Mouse (Mus musculus) spleen, postnatal 10 days (tissue): Measurements from ENCODE around the gene Timm22.

Experiments used
- DNase-seq, 2 experiments: peaks; one replicate each; pipeline ENCODE4 v3.0.0; 2021 to 2022; ENCODE audit warnings: low spot score in 2 of 2

Gene Timm22

DNA sequence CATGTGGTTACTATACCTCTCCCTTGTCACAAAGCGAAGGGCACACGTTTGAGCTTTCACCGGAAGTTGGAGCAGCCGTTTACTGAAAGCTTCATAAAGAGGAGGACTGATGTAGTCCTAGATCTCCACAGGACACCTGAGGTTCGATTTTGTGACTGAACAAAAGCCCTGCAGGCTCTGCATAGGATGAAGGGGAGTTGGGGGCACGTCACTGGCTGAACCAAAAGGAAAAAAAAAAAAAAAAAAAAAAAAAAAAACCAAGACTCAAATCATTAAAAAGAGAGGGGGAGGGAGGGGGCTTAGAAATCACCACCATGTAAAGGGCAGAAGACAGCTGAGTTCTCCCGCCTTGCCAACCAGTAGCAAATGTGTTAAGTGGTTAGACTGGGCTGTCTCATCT, 18.0 kb upstream of the Timm22 start:
- DNase-seq: no peak

DNA sequence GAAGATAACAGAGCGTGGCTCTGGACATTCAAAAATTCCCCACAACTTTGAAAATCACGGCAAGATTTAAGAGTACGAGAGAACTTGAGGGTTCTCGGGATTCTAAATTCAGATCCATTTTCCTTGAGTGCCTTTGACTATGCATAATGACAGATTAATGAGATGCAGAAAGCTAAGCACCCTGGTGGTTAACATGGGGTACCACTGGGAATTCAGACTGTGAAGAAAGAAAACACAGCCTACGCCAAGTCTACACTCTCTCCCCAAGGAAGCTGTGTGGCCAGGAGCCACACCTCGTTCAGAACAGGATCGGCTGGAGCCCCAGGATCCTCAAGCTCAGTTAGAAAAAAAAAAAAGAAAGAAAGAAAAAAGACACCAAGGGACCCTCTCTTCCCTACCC, 14.2 kb upstream of the Timm22 start:
- DNase-seq: no peak

- DNase-seq: no peak
These were observed 13.8 kb upstream of the Timm22 start for GRCm38 (mm10) chr11:76392996-76393395.

- DNase-seq: peak in 1 of 2 experiments; percentile 30
These were observed 9.0 kb upstream of the Timm22 start for GRCm38 (mm10) chr11:76397650-76398311.

DNA sequence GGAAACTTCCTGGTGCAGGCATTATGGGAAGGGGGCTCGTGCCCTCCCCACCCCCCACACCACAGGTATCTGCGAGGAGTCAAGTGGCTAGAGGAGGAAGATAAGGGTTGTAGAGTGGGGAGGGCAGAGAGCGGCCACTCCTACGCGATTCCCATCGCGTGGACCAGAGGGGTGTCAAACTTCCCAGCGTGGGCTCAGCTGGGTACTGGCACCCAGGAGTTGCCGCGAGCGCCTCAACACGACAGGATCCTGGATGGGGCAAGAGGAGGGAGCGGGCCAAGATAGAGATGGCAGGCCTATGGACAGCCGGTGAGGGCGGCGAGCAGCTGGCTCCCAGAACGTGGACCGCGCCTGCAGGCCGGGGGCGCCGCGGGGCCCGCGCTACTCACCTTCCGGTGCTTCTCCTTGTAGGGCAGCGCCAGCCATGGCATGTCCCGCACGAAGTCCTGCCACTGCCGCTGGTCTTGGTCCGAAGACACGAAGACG, 8.4 kb upstream of the Timm22 start:
- DNase-seq: no peak

GRCm38 (mm10) chr11:76398798-76399586, 7.8 kb upstream of the Timm22 start, which contains the start of gene Nxn:
Nxn (minus strand) TSS chr11:76399140.
- peak; percentile 90 to 95 for DNase-seq

GRCm38 (mm10) chr11:76399587-76400330, 7.0 kb upstream of the Timm22 start:
- peak; percentile 18 to 47 for DNase-seq

- DNase-seq: no peak
These were observed 5.4 kb upstream of the Timm22 start for GRCm38 (mm10) chr11:76401398-76401797.

DNA sequence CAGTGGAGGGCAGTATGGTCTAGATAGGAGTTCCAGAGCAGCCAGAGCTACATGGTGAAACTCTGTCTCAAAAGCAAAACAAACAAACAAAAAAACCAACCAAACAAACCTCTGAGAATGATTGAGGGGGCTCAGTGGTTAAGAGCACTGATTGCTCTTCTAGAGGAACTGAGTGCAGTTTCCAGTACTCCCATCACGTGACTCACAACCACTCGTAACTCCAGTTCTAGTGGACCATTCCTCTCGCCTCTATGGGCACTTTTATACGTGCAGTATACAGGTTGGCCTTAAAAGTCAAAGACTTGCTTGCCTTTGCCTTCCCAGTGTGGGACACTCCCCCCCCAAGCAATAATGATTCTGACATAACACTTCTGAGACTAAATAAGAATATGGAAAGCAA, 1.6 kb upstream of the Timm22 start:
- no peak for DNase-seq

DNA sequence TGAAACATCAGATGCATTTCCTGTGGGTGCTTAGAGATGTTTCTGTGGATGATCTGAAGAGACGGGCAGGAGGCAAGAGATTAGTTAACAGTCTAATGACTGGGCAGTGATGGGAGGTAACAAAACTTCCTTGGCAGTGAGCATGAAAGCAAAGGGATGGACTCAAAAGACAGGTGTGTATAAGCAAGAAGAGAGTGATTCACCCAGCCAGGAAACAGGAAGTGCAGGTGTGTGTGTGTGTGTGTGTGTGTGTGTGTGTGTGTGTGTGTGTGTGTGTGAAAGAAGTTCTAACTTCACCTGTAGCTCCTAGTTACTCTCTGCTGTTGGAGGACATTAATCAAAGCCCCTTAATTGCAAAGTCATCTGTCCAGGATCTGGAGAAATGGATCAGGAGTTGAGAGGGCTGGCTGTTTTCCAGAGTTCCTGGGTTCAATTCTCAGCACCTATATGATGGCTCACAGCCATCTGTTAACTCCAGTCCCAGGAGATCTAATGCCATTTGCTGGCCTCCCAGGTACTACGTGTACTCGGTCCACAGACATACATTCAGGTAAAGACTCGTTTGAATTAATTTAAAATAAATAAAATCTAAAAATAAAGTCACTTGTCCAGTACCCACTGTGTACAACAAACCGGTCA, 1.0 kb upstream of the Timm22 start:
- peak in 1 of 2 experiments; percentile 25 for DNase-seq

- peak; percentile 55 to 82 for DNase-seq
These were observed 4.1 kb downstream of the Timm22 start for GRCm38 (mm10) chr11:76410826-76411225.

DNA sequence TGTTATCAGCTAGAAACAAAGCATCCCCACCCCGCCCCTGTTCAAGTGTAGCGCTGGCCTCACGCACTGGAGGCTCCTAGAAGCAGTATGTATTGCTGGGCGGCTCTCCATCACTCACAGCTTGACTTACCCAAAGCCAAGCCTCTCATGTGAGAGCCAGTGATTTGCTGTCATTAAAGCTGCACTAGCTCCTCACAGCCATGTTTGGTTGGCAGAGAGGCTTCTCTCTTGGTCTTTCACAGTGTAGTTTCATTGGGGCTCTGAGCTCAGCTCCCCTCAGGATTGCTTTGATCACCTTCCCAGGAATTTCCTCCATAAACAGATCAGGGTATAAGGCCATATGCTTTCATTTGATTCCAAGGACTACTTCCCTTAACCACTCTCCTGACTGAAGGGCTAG, 6.5 kb downstream of the Timm22 start:
- no peak for DNase-seq

- DNase-seq: no peak
These were observed 8.2 kb downstream of the Timm22 start for GRCm38 (mm10) chr11:76415001-76415400.

- DNase-seq: no peak
These were observed 9.2 kb downstream of the Timm22 start for GRCm38 (mm10) chr11:76415985-76416384.

GRCm38 (mm10) chr11:76418423-76418822, 11.7 kb downstream of the Timm22 start:
- DNase-seq: no peak

GRCm38 (mm10) chr11:76419179-76419578, 12.4 kb downstream of the Timm22 start:
- peak in 1 of 2 experiments; percentile 47 for DNase-seq

DNA sequence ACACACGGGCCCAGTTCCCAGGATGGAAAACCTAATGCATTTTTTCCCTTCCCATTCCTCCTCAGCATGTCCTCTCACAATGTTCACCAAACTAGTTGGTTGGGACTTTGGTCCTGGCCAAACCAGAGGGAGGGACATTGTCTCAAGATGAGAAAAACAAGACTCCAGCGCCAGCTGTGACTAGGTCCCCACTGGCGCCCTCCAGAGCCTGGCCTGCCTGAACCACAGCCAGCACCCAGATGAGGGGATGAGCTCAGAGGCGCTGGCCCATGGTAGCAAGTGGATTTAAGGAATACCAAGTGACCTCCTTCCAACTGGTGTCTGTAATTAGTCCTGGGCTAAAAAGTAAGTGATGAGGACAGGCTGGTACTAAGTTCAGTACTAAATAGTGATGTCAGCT, 14.1 kb downstream of the Timm22 start:
- DNase-seq: no peak

DNA sequence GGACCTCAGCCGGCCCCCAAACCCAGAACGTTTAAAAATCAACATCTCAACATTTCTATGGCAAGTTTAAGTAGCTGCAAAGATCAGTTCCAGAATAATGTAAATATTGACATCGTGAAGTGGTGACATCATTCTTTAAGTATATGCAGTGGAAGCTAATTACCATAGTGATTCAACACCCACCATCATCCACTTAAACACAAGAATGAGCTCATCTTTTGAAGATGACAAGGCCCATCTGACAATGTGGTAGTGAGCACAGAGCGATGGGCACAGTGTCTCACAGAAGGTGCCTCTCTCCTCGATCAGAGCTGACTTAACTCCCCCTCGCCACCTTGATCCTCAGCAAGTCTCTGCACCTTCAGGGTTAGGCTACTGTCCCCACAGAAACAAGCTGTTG, 19.0 kb downstream of the Timm22 start:
- no peak for DNase-seq

- DNase-seq: no peak
These were observed 21.0 kb downstream of the Timm22 start for GRCm38 (mm10) chr11:76427781-76428180.

- peak in 1 of 2 experiments; percentile 30 for DNase-seq
These were observed 22.3 kb downstream of the Timm22 start for GRCm38 (mm10) chr11:76429046-76429445.

- no peak for DNase-seq
These were observed 22.8 kb downstream of the Timm22 start for GRCm38 (mm10) chr11:76429556-76429955.
